Mouse (Mus musculus): ENCODE results near the gene Cenpn. TPM values are rescaled to one million over a fixed set of nuclear protein-coding genes. Genes with fewer than 3 reads are reported as not detected.

Cenpn gene
- 2.2 and 2.8 TPM in 2 replicates for polyA plus RNA-seq (2012; rRNA removed)

GRCm38 (mm10) chr8:116921337-116922059 is at the start of gene Cenpn, which contains the start of gene Cmc2:
TSS of gene Cenpn (plus strand) at chr8:116921730.
TSS of gene Cmc2 (minus strand) at chr8:116921455.
- peak; percentile 91 for DNase-seq (ENCODE audit: low spot score)

DNA sequence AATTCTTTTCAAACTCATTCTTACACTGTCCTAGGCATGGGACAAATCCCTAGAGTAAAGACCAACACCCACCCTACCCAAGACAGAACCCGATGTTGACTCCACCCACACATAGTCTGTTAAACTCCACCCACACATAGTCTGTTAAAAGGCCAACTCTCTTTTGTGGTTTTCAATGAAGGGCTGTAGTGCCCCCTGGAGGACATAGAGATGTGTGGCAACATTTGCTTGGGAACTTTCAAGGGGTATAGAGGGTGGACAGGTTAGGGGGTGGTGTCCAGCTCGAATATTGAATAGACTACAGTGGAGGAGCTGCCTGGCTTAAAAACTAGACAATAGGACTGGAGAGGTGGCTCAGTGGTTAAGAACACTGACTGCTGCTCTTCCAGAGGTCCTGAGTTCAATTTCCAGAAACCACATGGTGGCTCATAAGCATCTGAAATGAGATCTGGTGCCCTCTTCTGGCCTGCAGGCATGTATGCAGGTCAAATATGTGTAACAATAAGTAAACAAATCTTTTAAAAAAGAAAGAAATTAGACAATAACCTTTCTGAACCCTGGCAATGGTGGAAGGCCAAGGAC is 48.7 kb upstream of the Cenpn start:
- DNase-seq (ENCODE audit: low spot score): no peak

- DNase-seq (ENCODE audit: low spot score): no peak
Measured at GRCm38 (mm10) chr8:116873586-116873985, 47.9 kb upstream of the Cenpn start.

DNA sequence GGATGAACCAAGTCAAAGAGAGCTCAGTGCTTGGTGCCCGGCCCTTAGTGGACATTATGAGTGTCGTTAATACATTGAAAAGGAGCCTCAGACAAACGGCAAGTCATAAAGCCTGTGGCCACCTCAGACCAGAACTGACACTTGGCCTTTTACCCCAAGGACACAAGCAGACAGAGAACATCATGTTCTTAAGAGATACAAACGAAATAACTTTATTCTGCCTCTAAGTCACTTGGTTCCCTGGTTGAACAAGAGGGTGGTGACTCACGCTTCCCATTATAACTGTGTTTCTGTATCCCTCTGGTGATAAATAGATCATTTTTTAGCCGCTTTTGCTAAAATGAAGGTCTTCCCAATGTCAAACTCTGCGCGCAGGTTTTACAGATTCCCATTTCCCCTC is 47.5 kb upstream of the Cenpn start:
- DNase-seq (ENCODE audit: low spot score): no peak

GRCm38 (mm10) chr8:116875798-116876450 is 45.6 kb upstream of the Cenpn start:
- DNase-seq (ENCODE audit: low spot score): no peak

DNA sequence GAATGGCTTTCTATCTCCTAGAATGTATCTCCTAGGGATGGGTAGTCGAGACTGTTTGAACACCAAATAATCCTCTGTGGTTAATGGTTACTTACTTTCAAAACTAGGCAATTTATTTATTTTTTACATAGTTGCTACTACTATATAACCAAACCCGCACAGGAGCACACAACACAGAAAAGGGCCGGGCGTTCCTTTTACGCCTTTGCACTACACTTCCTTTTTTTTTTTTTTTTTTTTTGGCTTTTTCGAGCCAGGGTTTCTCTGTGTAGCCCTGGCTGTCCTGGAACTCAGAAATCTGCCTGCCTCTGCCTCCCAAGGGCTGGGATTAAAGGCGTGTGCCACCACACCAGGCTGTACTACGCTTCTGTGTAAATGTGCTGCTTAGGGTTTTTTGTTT is 40.1 kb upstream of the Cenpn start:
- DNase-seq (ENCODE audit: low spot score): no peak

GRCm38 (mm10) chr8:116887813-116888212 is 33.7 kb upstream of the Cenpn start:
- DNase-seq (ENCODE audit: low spot score): no peak

DNA sequence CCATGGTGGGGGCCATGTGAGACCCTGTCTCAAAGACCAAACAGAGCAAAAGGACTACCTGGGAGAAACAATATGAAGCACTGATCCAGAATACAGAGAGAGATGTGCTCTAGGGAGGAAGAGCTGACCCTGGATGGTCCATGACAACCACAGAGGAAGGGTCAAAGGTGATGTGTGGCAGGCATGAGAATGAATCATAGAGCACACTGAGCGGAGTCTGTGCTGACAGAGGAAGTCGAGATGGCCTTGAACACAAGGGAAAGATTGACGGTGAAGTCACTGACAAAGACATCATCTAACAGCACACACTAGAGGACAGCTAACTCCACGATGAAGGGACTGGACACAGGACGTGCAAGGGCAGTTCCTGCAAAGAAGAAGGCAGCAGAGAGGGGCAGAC is 30.1 kb upstream of the Cenpn start:
- no peak for DNase-seq (ENCODE audit: low spot score)

GRCm38 (mm10) chr8:116892130-116892529 is 29.4 kb upstream of the Cenpn start:
- no peak for DNase-seq (ENCODE audit: low spot score)

DNA sequence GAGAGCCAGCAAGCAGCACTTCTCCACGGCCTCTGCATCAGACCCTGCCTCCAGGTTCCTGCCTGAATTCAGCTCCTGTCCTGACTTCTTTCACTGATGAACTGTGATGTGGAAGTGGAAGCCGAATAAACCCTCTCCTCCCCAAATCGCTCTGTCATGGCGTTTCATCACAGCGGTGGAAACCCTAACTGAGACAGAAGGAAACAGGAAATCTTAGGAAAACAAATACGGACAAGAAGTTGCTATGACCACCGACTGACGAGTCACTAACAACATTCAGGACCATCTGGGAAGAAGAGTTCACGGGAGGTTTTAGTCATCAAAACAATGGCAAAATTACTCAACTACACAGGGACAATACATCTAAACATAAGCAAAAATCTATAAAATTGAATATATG is 28.9 kb upstream of the Cenpn start:
- no peak for DNase-seq (ENCODE audit: low spot score)

DNA sequence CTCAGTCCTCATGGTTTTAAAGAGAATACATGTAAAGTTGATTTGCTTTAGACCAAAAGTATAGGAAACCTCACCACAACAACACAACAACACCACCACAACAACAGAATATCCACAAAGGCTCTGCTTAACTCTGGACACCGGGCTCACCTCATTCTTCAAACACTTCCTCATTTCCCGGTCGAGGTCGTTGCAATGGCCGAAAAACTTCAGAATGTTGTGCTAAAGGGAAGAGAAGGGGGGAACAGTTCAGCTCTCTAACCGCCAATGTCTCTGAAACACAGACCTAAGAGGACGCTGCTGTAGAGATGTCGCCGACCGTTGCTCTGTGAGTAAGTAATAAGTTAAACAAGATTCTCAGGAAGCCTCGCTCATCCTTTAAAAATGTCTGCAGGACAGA is 27.6 kb upstream of the Cenpn start:
- DNase-seq (ENCODE audit: low spot score): no peak

DNA sequence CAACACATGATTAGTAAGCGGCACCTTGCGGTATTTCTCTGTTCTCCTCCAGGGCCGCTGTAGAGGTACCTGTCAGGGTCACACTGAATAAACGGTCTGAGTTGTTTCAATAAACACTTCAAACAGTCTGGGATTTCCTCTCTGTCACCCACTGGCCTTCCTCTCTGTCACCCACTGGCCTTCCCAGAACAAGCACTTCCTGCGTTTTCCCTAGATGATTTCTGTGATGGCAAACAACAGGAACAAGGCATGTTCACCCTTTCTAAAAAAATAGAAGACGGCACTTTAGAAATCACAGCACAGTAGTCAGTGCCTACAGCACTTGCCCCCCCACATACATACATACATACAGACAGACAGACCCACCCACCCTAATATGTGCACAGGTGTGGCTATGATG is 26.0 kb upstream of the Cenpn start:
- DNase-seq (ENCODE audit: low spot score): no peak

GRCm38 (mm10) chr8:116904736-116905135 is 16.8 kb upstream of the Cenpn start:
- DNase-seq (ENCODE audit: low spot score): no peak

DNA sequence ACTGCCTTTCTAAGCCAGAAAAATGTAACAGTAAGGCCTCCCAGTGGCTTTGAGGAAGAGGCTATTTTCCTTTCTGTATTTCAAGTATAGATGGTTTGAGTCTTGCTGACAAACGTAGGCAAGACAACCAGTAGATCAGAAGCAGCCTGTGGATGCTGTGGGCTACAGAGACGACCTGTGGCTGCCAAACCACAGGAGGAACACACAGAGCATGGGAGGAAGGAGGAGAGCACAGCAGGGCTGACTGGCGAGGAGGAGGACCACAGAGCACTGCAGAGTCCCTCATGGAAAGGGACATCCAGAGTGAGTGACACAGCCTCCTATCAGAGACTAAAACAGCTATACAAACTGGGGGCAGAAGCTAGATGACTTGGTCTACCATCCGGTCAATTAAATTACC is 16.3 kb upstream of the Cenpn start:
- no peak for DNase-seq (ENCODE audit: low spot score)

DNA sequence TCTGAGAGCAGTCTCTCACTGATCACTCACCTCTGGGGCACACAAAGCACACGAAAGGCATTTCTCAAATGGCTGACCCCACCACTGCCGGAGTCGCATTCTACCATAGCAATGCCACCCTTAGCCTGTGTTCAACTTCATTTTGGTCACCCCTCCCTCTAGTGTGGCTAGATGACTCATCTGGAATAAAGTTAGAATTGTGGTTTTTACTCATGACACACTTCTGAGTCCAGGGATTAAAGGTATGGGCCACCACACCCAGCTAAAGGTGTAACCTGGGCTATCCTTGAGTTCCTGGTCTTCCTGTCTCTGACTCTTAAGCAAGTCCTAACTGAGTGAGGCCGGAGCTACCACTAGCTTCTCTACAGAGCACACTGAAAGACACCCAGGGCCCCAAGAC is 15.7 kb upstream of the Cenpn start:
- no peak for DNase-seq (ENCODE audit: low spot score)

DNA sequence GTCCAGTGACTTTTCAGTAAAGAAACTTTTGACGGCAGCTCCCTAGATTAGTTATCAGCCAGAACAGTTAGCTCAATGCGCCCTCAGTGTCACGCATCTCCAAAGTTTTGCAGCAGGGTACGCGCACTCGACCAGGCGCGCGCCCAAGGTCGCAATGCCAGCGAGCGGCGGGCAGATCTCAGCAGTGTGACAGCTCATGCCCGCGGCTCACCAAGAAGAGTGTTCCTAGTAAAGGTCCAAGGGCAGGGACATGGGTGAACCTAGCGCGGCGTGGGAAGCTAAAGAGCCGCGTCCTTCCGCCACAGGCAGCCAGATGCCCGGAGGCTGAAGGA is 559 bp upstream of the Cenpn start:
- peak; percentile 48 for DNase-seq (ENCODE audit: low spot score)

DNA sequence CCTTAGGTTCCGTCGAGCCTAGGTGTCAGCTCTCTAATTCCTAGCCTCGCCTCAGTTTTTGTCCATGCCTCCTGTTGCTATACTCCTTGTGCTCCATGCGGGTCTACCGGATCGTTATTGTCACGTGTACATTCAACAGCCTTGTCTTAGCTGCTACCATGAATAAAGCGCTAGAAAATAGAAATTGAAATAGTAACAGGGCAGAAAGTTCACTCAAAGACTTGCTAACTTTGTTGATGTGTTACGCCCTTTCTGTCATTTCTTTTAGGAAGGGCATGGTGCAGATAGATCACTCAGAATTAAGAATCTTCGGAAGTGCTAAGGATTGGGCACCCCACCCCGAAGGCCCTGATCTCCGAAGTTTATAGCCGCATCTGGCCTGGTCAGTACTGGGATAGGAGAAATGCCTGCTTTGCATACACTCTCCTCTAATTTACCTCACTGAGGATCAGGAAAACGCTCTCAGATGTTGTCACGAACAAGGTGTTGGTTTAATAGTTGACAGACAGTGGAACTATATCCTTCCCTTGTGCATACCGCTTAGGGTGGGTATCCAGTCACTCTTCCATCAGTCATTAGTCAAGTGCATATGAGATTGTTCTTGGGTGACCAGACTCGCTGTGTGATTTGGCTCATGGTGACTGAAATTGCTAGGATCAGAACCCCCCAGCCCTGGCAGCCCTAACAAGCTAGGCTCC is 679 bp downstream of the Cenpn start:
- no peak for DNase-seq (ENCODE audit: low spot score)

DNA sequence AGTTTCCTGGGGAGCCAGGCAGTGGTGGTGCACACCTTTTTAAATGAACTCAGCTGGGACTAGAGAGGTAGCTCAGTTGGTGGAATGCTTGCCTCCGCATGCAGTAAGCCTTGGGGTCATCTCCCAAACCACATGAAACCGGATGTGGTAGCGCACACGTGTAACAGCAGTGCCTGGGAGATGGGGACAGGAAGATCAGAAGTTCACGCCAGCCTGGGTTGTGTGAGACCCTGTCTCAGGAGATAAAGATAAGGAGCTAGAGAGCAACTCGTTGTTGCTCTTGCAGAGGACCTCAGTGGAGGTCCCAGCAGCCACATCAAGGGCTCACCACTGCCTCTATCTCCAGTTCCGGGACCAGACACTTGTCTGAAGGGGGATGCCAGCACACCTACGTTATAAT is 2.0 kb downstream of the Cenpn start:
- DNase-seq (ENCODE audit: low spot score): no peak

DNA sequence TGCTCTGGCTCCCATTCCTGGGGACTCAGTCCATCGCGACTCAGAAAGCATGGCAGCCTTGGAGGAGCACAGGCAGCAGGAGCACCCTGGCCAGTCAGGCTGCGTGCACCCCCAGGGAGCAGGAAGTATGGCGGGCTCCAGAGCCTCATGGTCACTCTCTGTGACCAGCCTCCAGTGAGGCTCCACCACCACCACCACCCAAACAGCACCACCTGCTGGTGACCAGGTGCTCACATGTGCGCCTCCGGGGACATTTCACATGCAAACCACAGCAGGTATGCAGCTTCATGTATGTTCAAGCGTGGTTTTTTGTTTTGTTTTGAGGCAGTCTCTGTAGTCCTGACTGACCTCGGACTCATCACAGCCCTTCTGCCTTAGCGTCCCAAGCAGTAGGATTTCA is 6.3 kb downstream of the Cenpn start:
- DNase-seq (ENCODE audit: low spot score): no peak

DNA sequence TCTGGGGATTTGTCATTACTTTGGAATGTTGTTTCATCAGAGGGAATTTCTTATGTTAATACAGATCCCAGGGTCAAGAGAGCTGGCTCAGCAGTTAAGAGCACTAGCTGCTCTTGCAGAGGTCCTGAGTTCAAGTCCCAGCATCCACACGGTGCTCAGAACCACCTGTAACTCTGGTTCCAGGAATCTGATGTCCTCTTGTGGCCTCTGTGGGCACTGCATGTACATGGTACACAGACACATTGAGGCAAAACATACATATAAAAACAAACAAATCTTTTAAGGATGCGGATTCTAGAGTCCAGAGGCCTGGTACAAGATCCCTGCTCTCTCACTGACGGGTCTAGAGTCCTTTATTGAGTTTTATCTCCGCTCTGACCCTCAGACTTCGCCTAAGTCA is 7.1 kb downstream of the Cenpn start:
- DNase-seq (ENCODE audit: low spot score): no peak

- DNase-seq (ENCODE audit: low spot score): no peak
Measured at GRCm38 (mm10) chr8:116934976-116935375, 13.4 kb downstream of the Cenpn start.

DNA sequence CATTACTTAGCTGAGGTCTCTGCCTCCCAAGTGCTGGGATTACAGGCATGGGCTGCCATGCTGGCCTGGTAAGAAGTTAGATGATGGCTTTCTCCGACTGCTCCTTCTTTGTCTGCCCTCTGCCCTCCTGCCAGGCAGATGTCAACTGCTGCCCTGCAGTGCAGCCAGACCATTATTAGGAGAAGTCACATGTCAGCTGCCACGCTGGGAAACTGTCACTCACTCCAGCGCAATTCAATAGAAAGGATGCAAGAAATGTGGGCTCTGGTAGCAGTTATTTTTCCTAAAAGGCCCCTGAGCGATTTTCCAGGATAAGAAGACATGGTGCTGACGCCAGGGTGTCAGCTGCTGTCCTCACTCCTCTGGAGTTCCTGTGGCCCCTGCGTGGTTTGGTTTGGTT is 14.0 kb downstream of the Cenpn start:
- DNase-seq (ENCODE audit: low spot score): no peak

Measured in urinary bladder, adult 2 months (tissue).